Mouse (Mus musculus) limb, embryonic 10.5 days (tissue): ENCODE measurements around the gene Nek11. TPM values are rescaled to one million over a fixed set of nuclear protein-coding genes. Genes with fewer than 3 reads are reported as not detected.

Experiments used
- polyA plus RNA-seq: library from polyadenylated mRNA; unstranded; fragments of >200 nt; fragmentation: Nextera tagmentation; extraction: Ambion mirVana; gene quantifications from 2 replicates; pipeline ENCODE4 v1.2.1, GENCODE M21; 2016

Nek11 gene
- polyA plus RNA-seq, 1 experiment from 2014 or later = 0.18 TPM

Other genes starting within 250 kb of the Nek11 start
- gene Aste1, start 132 bp downstream of the Nek11 start, polyA plus RNA-seq = 12.6 and 12.8 TPM in 2 replicates
- gene Atp2c1, start 131.8 kb upstream of the Nek11 start, polyA plus RNA-seq = 48.8 and 53.6 TPM in 2 replicates
- 23.7 and 26.6 TPM in 2 replicates for gene Pik3r4, start 247.5 kb upstream of the Nek11 start, polyA plus RNA-seq